Mouse (Mus musculus) v-Abl transformed pro-B cells (cell line): Measurements from ENCODE around the gene Rhbdd3.

ENCODE experiments used
- in situ Hi-C, 2 experiments: fragments of 400-800 bp; cut with MboI; formaldehyde crosslinking; loops; one replicate each; pipeline ENCODE4 v1.15.1; 2025; ENCODE audit not compliant: unreplicated experiment in 2 of 2

Rhbdd3 gene

DNA sequence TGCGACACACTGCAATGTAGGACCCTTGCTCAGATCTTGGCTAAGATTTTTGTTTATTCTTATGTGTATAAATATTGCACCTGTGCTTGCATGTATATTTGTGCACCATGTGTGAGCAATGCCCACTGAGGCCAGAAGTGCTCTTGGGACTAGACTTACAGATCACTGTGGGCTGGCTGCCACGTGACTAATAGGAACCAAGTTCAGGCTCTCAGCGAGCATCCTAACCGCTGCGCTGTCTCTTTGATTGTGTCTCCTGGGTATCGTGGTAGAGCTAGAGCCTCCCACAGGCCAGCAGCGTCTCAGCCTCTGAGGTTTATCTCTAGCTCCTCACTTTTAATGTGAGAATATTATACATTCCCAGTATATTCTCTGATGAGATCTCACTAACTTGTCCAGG is 14.9 kb downstream of the Rhbdd3 start:
- in situ Hi-C loops: loop anchor here in 1 of 2 experiments (10.0 kb wide), 1 partner anchor 341 kb away; no protein-coding TSS in a partner anchor

DNA sequence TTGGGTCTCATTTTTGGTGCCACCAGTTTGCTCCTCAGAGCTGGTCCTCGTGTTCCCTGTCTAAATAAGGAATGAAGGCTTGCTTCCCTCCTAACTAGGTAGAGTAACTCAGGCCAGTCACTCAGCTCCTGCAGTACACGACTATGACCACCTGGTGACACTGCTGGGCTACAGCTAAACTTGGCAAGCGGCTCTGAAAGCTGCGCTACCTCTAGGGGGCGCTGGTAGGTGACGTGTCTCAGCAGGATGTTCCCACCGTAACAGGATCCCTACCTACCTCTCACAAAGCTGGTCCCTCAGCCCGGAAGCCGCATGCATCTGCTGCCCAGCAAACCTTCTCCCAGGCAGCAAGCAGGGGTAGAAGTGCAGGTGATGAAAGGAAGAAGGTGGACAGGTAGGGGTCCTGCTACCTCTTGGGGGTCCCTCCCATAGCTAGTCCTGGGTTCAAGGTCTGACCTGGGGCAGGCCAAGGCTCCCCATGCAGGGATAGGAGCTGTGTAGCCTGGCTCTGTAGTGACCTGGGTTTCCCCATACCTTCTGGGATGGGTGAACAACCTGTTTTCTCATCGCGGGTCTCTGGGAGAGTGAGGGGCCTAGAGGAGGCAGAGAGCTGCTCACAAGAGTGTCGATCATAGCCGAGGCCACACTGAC is 16.3 kb downstream of the Rhbdd3 start:
- in situ Hi-C loops: loop anchor here (5.0 to 10.0 kb wide), 6 partner anchors 42 to 362 kb away; no protein-coding TSS in a partner anchor

DNA sequence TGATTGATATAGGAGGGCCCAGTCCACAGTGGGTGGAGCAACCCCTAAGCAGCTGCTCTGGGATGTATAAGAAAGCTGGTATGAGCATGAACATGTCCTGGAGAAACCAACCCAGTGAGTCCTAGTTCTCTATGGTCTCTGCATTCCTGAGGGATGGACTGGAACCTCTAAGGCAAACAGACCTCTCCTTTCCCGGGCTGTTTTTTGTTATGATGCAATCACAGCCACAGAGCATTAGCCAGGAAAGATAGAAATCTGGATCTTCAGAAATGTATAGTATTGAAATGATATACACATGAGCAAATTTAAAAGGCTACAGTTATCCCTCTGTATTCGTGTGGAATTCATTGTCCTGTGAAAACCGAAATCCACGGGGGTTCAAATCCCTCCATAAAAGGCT is 27.0 kb downstream of the Rhbdd3 start:
- in situ Hi-C loops: no loop called here

DNA sequence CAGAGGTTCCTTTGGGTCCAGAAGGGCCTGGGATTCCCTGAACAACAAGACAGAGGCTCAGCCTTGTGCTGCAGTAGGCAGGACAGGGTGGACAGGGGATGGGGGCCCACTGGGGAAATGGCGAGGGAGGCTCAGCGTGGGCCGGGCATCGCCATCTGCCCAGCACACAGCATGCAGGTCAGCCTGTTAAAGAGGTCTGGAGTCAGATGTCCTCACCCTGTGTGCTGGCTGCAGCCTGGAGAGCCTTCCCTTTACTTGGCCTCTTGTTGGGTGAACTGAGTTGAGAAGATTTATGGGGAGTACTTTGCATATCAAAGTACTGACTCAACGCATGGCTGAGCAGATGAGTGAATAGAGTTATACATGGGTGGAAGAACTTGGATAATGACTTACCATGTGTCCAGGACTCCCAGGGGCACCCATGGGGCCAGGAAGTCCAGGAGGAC is 30.3 kb downstream of the Rhbdd3 start:
- in situ Hi-C loops: no loop called here

DNA sequence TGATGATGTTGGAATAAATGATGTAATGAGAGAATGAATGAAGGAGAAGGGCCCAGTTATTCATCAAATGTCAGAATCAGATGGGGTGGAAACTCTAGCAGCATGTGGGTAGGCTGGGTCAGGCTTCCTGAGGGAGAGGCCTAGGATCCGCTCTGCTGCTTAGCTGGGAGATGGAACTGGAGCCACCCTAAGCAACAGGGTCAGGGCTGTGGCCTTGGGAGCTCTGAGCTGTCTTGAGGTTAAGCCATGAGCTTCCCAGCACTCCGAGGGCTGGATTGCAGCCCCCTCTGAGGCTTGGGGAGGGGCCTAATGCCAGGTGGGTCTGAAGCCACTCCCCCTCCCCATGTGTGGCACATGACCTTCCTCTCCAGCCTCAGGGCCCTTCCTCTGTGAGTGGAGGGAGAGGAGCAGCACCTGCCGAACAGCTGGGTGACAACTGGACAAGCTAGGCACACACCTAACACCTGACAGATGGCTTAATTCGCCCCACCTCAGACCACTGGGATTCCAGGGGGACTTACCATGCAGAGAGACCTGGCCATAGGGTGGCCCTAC is 31.5 kb downstream of the Rhbdd3 start:
- in situ Hi-C loops: no loop called here

DNA sequence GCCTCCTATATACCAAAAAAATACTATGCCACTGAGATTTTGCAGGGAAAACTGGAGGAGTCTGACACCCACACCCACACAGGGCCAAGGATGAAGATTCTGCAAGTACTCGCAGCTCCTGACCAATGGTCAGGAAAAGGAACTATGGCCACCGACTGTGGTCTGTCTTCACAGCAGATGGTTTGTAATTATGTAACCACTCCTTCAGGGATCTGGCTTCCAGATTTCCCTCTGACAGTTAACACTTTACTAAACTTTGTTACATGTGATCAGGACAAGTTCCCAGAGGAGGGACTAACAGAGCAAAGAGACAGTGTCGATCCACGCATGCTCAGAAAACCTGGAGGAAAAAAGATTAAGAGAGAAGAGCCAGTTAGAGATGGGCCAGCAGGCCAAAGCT is 34.0 kb downstream of the Rhbdd3 start:
- in situ Hi-C loops: no loop called here

DNA sequence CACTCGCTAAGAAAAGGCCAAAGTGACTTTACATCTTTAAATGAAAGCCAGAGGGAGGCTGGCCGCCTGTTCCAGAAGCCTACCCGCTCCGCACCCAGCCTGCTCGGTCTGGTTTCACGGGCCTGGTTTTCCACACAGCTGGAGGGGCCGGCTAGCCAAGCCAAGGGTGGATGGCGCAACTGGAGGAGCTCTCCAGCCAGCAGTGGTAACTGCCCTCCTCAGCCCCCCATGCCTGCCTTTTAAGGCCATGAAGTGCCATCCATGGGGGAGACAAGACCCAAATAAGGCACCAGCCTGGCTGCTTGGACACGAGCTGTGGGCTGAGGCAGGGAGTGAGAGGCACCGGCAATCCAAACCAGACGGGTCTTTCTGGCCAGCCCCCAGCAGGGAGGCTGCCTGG is 37.2 kb downstream of the Rhbdd3 start:
- in situ Hi-C loops: no loop called here

DNA sequence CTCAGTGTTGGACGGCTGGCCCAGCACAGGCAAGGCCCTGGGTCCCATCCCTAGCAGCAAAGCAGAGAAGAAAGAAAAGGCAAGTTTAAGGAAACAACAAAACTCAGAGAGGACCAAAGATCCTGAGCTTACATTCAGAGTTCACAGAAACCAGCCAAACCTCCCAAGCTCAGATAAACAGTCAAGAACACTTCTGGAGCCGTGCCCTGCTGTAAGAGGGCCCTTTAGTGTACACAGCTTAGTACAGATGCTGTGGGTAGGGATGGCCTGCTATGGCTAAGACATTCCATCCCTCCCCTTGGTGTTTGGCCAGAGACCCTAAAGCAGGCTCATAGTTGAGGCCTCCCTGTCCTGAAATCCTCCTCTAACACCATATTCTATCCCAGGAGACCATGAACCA is 39.9 kb downstream of the Rhbdd3 start:
- in situ Hi-C loops: no loop called here

DNA sequence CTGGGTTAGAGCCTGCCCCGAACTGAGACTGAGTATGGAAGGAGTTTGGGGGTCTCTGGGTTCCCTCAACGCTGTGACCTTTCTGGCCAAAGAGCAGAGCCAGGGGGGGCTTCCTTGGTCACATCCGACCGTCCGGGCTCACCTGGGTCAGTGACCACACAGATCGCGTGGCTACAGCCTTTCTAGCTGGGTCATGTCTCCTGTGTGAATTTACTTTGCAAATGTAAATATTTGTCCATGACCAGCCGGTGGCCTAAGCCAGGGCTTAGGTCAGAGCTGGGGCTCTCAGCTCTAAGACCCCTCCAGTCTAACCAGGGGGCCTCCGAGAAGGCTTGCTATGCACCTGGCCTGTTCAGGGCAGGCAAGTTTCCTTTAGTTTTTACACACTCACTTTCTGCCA is 40.6 kb downstream of the Rhbdd3 start:
- in situ Hi-C loops: no loop called here

DNA sequence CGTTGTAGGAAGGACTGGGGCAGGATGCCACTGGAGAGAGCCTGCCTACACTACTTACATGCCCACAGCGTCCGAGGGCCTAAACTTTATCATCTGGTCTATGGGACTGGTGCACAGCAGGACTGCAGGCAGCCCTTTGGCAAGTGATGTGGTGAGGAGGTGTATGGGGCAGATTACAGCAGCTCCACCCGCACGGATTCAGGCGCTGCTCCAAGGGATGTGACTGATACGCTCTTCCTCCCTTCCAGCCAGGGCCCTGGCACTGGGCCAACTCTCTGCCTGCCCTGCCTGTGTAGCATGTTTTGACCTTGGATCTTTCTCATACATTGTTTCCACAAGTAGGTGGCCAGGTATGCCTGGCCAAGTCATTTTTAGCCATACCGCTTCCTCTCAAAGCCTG is 41.9 kb downstream of the Rhbdd3 start:
- in situ Hi-C loops: no loop called here

DNA sequence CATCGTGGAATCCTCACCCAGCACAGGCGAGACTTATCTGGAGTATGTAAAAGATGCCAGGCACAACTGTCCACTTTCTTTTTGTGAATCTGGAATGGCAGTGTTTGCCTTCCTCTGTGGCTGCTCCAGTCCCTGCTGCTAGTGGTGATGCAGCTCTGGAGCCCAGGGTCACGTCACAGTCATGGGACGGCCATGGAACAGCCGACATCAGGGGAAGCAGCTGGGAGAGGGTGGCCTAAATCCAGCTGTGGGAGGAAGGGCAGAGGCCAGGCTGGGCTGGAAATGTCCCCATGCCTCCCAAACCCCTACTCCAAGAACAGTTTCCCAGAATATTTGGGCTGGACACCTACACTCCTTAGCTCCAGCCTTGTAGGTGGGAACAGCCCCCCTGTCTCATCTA is 42.5 kb downstream of the Rhbdd3 start:
- in situ Hi-C loops: no loop called here

DNA sequence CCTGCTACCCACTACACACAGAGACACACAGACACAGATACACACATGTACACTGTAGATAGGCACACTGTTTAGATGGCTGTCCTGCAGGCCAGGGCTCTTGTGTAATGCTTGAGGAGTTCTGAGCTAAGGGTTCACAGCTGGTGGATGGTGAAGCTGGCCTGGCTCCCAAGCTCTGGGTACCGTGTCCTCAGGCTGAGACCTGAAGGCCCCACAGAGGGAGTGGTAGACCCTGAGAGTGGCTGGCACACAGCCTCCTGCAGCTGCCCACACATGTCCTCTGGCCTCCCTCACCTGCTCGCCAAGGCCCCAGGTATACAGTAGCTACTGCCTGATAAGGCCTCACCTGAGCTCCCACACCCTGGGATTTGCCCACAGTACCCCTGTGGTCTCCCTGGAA is 43.2 kb downstream of the Rhbdd3 start:
- in situ Hi-C loops: no loop called here

DNA sequence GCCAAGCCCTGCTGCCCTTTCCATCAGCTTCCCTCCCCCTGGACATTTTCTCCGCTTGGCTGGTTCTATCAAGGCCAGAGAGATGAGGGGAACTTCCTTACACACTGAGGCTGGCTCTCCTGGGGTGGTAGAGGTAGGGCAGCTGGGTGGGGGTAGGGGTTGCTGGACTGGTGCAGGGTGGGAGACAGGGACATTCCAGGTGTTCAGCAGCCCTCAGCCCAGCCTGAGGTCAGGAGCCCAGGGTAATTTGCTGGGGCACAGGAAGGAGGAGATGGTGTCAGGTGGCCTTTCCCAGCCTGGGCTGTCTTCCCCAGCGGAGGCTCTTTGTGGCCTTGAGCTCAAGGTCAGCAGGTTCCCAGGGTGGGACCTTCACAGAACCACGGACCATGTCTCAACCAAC is 46.9 kb downstream of the Rhbdd3 start:
- in situ Hi-C loops: no loop called here

DNA sequence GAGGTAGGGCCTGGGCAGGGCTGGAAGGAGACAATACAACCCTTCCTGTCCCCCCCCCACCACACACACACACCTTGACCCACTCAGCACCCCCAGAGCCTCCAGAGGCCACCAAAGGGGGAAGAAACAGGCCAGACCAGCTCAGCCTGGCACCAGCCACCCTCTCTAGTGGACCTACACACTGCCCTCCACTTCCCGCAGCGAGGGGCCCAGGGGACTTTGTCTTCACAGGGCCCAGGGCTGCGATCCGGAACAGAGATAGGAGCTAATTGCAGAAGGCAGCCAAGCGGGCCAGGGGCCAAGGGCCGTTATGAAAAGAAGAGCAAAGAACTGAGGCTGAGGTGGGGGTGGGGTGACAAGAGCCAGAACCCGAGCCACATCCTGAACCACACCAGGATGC is 50.5 kb downstream of the Rhbdd3 start:
- in situ Hi-C loops: no loop called here

DNA sequence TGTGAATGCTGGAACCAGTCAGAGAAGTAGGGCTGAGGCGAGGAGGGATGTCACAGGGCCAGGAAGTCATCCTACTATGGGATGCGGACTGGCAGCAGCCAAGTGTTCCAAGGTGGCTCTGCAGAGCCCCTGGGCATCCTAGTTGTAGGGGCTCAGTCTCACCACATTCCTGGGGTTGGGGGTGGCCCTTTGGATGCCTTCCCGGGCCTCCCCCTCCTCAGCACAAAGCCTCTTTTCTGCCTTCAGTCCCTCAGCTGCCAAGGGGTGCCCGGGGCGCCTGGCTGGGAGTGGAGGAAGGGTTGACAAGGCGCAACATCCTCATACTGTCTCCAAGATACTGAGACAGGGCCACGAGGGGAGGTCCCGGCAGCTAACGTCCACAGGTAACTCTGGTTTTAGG is 51.2 kb downstream of the Rhbdd3 start:
- in situ Hi-C loops: no loop called here

DNA sequence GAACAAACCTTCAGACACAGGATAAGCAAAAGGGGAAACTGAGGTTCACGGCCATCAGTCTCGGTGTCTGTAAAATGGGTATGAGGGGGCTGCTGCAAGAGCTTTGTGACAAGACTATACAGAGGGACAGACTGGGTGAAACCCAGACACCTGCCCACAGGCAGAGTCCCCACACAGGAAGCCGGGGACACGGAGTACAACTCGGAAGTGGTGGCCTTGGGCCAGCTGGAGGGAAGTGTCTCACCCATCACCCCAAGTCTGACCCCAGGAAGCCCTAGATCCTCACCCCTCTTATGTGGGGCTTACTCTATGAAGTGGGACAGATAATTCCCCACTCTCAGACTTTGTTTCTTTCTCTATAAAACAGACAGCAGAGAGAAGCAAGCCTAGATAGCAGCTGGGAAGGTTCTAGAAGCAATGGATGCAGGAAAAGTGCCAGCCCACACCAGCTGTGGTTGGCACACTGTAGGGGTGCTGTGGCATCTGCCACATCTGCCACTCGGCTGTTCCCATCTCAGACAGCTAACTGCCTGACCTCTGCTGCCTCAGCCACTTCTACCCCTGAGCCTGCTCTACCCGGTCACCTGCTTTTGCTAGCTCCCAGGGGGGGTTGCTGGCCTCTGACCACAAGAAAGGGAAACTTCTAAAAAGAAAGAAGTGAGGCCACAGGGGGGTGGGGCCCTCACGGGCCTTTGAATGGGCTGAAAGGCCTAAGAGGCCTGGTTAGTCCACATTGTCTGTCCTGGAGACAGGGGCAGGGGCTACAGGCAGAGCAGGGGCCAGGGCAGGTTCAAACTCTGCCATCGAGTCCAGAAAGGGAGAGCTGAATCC is 51.9 kb downstream of the Rhbdd3 start:
- in situ Hi-C loops: no loop called here

DNA sequence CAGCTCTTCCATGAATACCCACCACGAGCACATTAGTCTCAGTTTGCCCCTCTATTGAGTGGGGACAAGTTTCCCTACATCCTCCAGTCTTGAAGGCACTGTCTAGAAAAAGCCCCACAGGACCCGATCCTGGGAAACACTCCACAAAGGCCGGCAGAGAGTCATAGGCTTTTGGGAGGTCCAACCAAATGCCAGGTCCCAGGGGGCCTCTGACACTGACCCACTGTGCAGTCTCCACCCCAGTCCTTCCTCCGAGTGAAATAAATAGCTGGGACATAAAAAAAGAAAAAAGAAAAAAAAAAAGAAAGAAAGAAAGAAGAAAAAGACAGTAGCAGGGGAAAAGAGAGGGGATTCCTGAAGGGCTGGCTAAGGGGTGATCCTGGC is 52.5 kb downstream of the Rhbdd3 start:
- in situ Hi-C loops: no loop called here

DNA sequence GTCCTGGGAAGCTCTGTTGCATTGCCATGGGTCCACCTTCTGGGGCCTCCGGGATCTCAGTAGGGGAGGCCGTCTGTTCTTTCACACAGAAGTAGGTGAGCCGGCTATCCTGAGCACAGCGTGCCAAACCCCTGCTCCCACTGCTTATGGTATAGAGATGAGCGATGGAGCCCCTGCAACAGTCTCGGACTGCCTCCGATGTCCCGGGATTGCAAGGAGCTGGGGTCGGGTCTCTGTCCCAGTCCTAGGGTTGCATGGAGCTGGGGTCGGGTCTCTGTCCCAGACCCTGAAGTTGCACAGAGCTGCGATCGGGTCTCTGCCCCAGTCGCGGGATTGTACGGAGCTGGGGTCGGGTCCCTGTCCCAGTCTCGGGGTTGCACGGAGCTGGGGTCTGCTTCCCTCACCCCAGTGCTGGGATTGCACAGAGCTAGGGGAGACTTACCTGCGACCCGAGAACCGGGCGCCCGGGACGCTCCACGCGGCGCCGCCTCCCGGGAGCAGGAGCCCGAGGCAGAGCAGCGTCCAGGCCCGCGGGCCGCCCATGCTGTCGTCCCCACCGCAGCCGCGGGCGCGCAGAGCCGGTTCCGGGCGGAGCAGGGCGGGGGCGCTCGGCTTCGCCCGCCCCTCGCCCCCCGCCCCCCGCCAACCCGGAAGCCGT is 53.1 kb downstream of the Rhbdd3 start, which contains the start of gene Emid1:
Gene Emid1 (minus strand): TSS at position 578 of the 658 bp plus-strand sequence.
- in situ Hi-C loops: no loop called here

DNA sequence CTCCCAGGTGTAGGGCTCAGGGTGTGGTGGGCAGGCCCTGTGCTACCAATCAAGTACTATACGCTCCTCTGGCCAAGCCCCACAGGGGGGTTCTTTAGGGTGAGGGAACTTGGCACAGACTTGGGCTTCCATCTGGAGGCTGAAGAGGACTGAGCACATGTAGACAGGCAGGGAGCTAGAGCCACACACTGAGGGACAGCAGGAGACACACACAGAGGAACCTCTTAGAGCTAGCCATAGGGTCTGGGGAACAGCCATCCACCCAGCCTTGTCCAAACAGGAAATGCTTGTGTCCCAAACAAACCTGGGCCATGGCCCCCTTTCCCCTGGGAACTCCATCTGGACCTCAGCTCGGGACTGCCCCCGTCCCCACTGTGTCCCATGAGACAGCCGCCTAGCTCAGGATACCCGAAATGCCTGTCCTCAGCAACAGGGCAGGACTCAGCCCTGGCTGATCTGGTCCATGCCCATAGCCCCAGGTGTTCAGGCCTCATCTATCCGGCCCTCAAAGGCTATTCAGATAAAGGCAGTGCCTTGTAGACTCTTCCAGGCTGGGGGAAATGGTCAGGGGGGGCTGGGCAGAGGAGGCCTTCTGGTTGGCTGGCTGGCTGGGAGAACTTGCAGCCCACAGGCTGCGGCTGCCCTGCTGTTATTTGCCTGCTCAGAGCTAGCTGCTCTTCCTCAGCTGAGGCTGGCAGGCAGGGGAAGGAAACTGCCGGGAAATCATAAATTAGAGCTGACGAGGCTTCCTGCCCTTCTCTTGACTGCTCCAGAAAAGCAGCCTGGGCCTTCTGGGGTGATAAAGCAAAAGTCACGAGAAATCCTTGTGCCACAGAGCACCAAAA is 56.5 kb downstream of the Rhbdd3 start:
- in situ Hi-C loops: loop anchor here (5.0 kb wide), 1 partner anchor 38 kb away; no protein-coding TSS in a partner anchor
